Mouse (Mus musculus) MEL (cell line): ENCODE data around the gene Abcc5. TPM values are rescaled to one million over a fixed set of nuclear protein-coding genes. Genes with fewer than 3 reads are reported as not detected.

ENCODE experiments used
- DNase-seq: peaks from one replicate; pipeline ENCODE4 v3.0.0; 2011; ENCODE audit warnings: low read depth, low spot score
- H3K27ac ChIP-seq: 2 replicates; pipeline ENCODE4 v1.5.1; 2012; ENCODE audit warnings: low read depth, mild to moderate bottlenecking, control low read depth, low read length, moderate library complexity; ENCODE audit not compliant: control insufficient read depth
- H3K27me3 ChIP-seq, 2 experiments: fragments of 150-350 bp in 1 of 2; sonication (generic) in 1 of 2; 2 replicates each; pipeline ENCODE4 v1.6.1; 2012; ENCODE audit warnings: low read length in 2 of 2, mild to moderate bottlenecking in 2 of 2, improper control_type of control experiment in 1 of 2, moderate library complexity in 1 of 2; ENCODE audit not compliant: insufficient read depth in 2 of 2, control insufficient read depth in 1 of 2
- H3K36me3 ChIP-seq, 2 experiments: 2 replicates each; pipeline ENCODE4 v1.6.1; 2012 to 2014; ENCODE audit warnings: low read length in 2 of 2, improper control_type of control experiment in 1 of 2, inconsistent platforms in 1 of 2, mild to moderate bottlenecking in 1 of 2; ENCODE audit not compliant: insufficient read depth in 2 of 2, control insufficient read depth in 1 of 2
- H3K4me1 ChIP-seq, 2 experiments: fragments of 150-350 bp in 1 of 2; sonication (generic) in 1 of 2; 2 replicates each; pipeline ENCODE4 v1.6.1; 2012; ENCODE audit warnings: low read length in 2 of 2, improper control_type of control experiment in 1 of 2, mild to moderate bottlenecking in 1 of 2; ENCODE audit not compliant: insufficient read depth in 2 of 2, control insufficient read depth in 1 of 2
- H3K4me3 ChIP-seq, 2 experiments: fragments of 150-350 bp in 1 of 2; sonication (generic) in 1 of 2; 2 replicates each; pipeline ENCODE4 v1.5.1; 2012; ENCODE audit warnings: low read depth in 2 of 2, low read length in 2 of 2, mild to moderate bottlenecking in 2 of 2, moderate library complexity in 2 of 2, control low read depth in 1 of 2, improper control_type of control experiment in 1 of 2; ENCODE audit not compliant: control insufficient read depth in 1 of 2, insufficient read depth in 1 of 2
- H3K79me2 ChIP-seq: 2 replicates; pipeline ENCODE4 v1.6.1; 2012; ENCODE audit warnings: mild to moderate bottlenecking, low read length, moderate library complexity; ENCODE audit not compliant: control insufficient read depth, poor library complexity, insufficient read depth
- H3K9ac ChIP-seq: 2 replicates; pipeline ENCODE4 v1.6.1; 2012; ENCODE audit warnings: low read depth, mild to moderate bottlenecking, control low read depth, low read length, moderate library complexity; ENCODE audit not compliant: control insufficient read depth, poor library complexity, severe bottlenecking
- H3K9me3 ChIP-seq: fragments of 150-350 bp; sonication (generic); replicated peaks from 2 replicates; pipeline ENCODE4 v1.6.1; 2012; ENCODE audit warnings: mild to moderate bottlenecking, low read length, improper control_type of control experiment, moderate library complexity; ENCODE audit not compliant: insufficient read depth
- CHD2 ChIP-seq: IDR thresholded peaks from 2 replicates; pipeline ENCODE4 v1.6.1; 2011; ENCODE audit warnings: low read length, improper control_type of control experiment
- CTCF ChIP-seq, 3 experiments: IDR thresholded peaks in 2 of 3; conservative IDR thresholded peaks in 1 of 3; 2 replicates each; pipeline ENCODE4 v1.5.1; 2011 to 2012; ENCODE audit warnings: low read length in 3 of 3, low read depth in 2 of 3, mild to moderate bottlenecking in 2 of 3, improper control_type of control experiment in 1 of 3, inconsistent platforms in 1 of 3, mixed read lengths in 1 of 3, moderate library complexity in 1 of 3; ENCODE audit not compliant: control insufficient read depth in 1 of 3, insufficient read depth in 1 of 3, poor library complexity in 1 of 3, severe bottlenecking in 1 of 3
- E2F4 ChIP-seq: IDR thresholded peaks from 2 replicates; pipeline ENCODE4 v1.6.1; 2011; ENCODE audit warnings: low read depth, low read length, improper control_type of control experiment, borderline replicate concordance
- ELF1 ChIP-seq: IDR thresholded peaks from 2 replicates; pipeline ENCODE4 v1.6.1; 2014; ENCODE audit warnings: low read depth, mild to moderate bottlenecking, inconsistent platforms, low read length, improper control_type of control experiment, moderate library complexity
- EP300 ChIP-seq, 2 experiments: IDR thresholded peaks; 2 replicates each; pipeline ENCODE4 v1.6.1; 2011; ENCODE audit warnings: improper control_type of control experiment in 2 of 2, low read length in 2 of 2, low read depth in 1 of 2, mild to moderate bottlenecking in 1 of 2
- ETS1 ChIP-seq: IDR thresholded peaks from 2 replicates; pipeline ENCODE4 v1.6.1; 2012; ENCODE audit warnings: low read depth, mild to moderate bottlenecking, inconsistent platforms, low read length, improper control_type of control experiment, moderate library complexity
- GABPA ChIP-seq: IDR thresholded peaks from 2 replicates; pipeline ENCODE4 v1.6.1; 2012; ENCODE audit warnings: low read depth, mild to moderate bottlenecking, inconsistent platforms, low read length, improper control_type of control experiment, moderate library complexity
- HCFC1 ChIP-seq: IDR thresholded peaks from 2 replicates; pipeline ENCODE4 v1.6.1; 2012; ENCODE audit warnings: low read depth, mild to moderate bottlenecking, inconsistent platforms, low read length, improper control_type of control experiment, moderate library complexity
- JUND ChIP-seq: IDR thresholded peaks from 2 replicates; pipeline ENCODE4 v1.6.1; 2011; ENCODE audit warnings: low read depth, mild to moderate bottlenecking, improper control_type of control experiment, low read length
- MAZ ChIP-seq: IDR thresholded peaks from 2 replicates; pipeline ENCODE4 v1.6.1; 2012; ENCODE audit warnings: low read depth, mild to moderate bottlenecking, inconsistent platforms, low read length, improper control_type of control experiment
- MEF2A ChIP-seq: IDR thresholded peaks from 2 replicates; pipeline ENCODE4 v1.6.1; 2014; ENCODE audit warnings: low read depth, mild to moderate bottlenecking, inconsistent platforms, low read length, improper control_type of control experiment; ENCODE audit not compliant: poor library complexity, insufficient replicate concordance, severe bottlenecking; ENCODE audit errors: extremely low read depth
- MXI1 ChIP-seq: IDR thresholded peaks from 2 replicates; pipeline ENCODE4 v1.6.1; 2011; ENCODE audit warnings: mild to moderate bottlenecking, low read depth, low read length, improper control_type of control experiment
- MYB ChIP-seq: IDR thresholded peaks from 2 replicates; pipeline ENCODE4 v1.6.1; 2011; ENCODE audit warnings: mild to moderate bottlenecking, low read depth, low read length, improper control_type of control experiment
- MYC ChIP-seq: IDR thresholded peaks from 2 replicates; pipeline ENCODE4 v1.6.1; 2011; ENCODE audit warnings: low read depth, mild to moderate bottlenecking, low read length, improper control_type of control experiment, moderate library complexity
- NRF1 ChIP-seq: IDR thresholded peaks from 2 replicates; pipeline ENCODE4 v1.6.1; 2014; ENCODE audit warnings: low read depth, mild to moderate bottlenecking, inconsistent platforms, low read length, improper control_type of control experiment, moderate library complexity; ENCODE audit not compliant: poor library complexity, insufficient read depth, severe bottlenecking
- POLR2AphosphoS2 ChIP-seq: IDR thresholded peaks from 2 replicates; pipeline ENCODE4 v1.6.1; 2011; ENCODE audit warnings: low read length, improper control_type of control experiment
- POLR2AphosphoS5 ChIP-seq: IDR thresholded peaks from 2 replicates; pipeline ENCODE4 v1.6.1; 2012; ENCODE audit warnings: low read depth, borderline replicate concordance, mild to moderate bottlenecking, inconsistent platforms, low read length, moderate library complexity, mixed read lengths
- SIN3A ChIP-seq: IDR thresholded peaks from 2 replicates; pipeline ENCODE4 v1.6.1; 2012; ENCODE audit warnings: low read length, improper control_type of control experiment, inconsistent platforms
- TAL1 ChIP-seq: IDR thresholded peaks from 2 replicates; pipeline ENCODE4 v1.6.1; 2012; ENCODE audit warnings: mild to moderate bottlenecking, inconsistent platforms, low read length, moderate library complexity, mixed read lengths
- TBP ChIP-seq: IDR thresholded peaks from 2 replicates; pipeline ENCODE4 v1.8.0; 2011; ENCODE audit warnings: low read depth, low read length, improper control_type of control experiment
- UBTF ChIP-seq: IDR thresholded peaks from 2 replicates; pipeline ENCODE4 v1.6.1; 2012; ENCODE audit warnings: low read depth, mild to moderate bottlenecking, inconsistent platforms, low read length, improper control_type of control experiment, moderate library complexity, borderline replicate concordance; ENCODE audit not compliant: insufficient read depth
- USF1 ChIP-seq: IDR thresholded peaks from 2 replicates; pipeline ENCODE4 v1.6.1; 2014; ENCODE audit warnings: low read depth, mild to moderate bottlenecking, inconsistent platforms, low read length, improper control_type of control experiment, moderate library complexity
- ZC3H11A ChIP-seq: IDR thresholded peaks from 2 replicates; pipeline ENCODE4 v1.6.1; 2012; ENCODE audit warnings: low read depth, mild to moderate bottlenecking, inconsistent platforms, low read length, improper control_type of control experiment
- ZMIZ1 ChIP-seq: IDR thresholded peaks from 2 replicates; pipeline ENCODE4 v1.6.1; 2012; ENCODE audit warnings: low read depth, mild to moderate bottlenecking, inconsistent platforms, low read length, improper control_type of control experiment, moderate library complexity
- polyA plus RNA-seq, 2 experiments: library from polyadenylated mRNA; stranded (reverse) in 1 of 2; unstranded in 1 of 2; fragments of >175 nt in 1 of 2; fragments of >200 nt in 1 of 2; gene quantifications; 2 replicates each; pipeline versions ENCODE4 v1.2.1 to v1.2.4; 2012; ENCODE audit warnings: low replicate concordance in 2 of 2, low read depth in 1 of 2; ENCODE audit not compliant: insufficient read length in 2 of 2, insufficient read depth in 1 of 2, missing spikeins in 1 of 2
- total RNA-seq: library from RNA; depleted of rRNA; stranded (reverse); fragments of 300-350 nt; gene quantifications from 2 replicates; pipeline ENCODE4 v1.2.3, GENCODE M21; 2012

Gene Abcc5
- total and polyA plus RNA-seq, 3 experiments: 17.6 to 31.7 TPM; not detected in 1

- no peak overlapping the region for H3K4me3 ChIP-seq
- no peak overlapping the region for H3K27ac ChIP-seq
- no peaks in the 10 kb centered on the region for H3K9me3 ChIP-seq
- TF ChIP-seq TAL1: no peak
- no peak for TF ChIP-seq ZC3H11A
- TF ChIP-seq CHD2: no peak
- TF ChIP-seq NRF1: no peak
- TF ChIP-seq EP300 (IDR thresholded peaks at IDR 0.05; ENCODE audit: low read depth in 1 of 2, low read length in 2 of 2): no peak
- TF ChIP-seq GABPA: no peak
- no peak for TF ChIP-seq HCFC1
- no peak for TF ChIP-seq MYC
- no peak for TF ChIP-seq MEF2A
- TF ChIP-seq ZMIZ1: no peak
- TF ChIP-seq CTCF (IDR thresholded peaks at IDR 0.05 in 2 of 3, conservative IDR thresholded peaks at IDR 0.05 in 1 of 3; ENCODE audit: control insufficient read depth in 1 of 3, insufficient read depth in 1 of 3, low read depth in 2 of 3, low read length in 3 of 3, poor library complexity in 1 of 3, severe bottlenecking in 1 of 3): no peak
- TF ChIP-seq SIN3A: no peak
- TF ChIP-seq POLR2AphosphoS5: no peak
- H3K36me3 ChIP-seq: no peaks in the 10 kb centered on the region; a peak in 2 of 4 replicates
- no peaks in the 10 kb centered on the region for H3K79me2 ChIP-seq
- no peaks in the 10 kb centered on the region for H3K4me1 ChIP-seq
- no peaks in the 10 kb centered on the region for H3K27me3 ChIP-seq
- no peak overlapping the region for H3K9ac ChIP-seq
- DNase-seq: no peak
Observed at GRCm38 (mm10) chr16:20338616-20339015, 87.6 kb downstream of the Abcc5 start.

- no peak overlapping the region for H3K9ac ChIP-seq
- H3K79me2 ChIP-seq: no peaks in the 10 kb centered on the region
- no peaks in the 10 kb centered on the region for H3K9me3 ChIP-seq
- no peaks in the 10 kb centered on the region; a peak in 2 of 4 replicates for H3K36me3 ChIP-seq
- no peak overlapping the region for H3K27ac ChIP-seq
- no peaks in the 10 kb centered on the region for H3K27me3 ChIP-seq
- H3K4me1 ChIP-seq: no peaks in the 10 kb centered on the region
- no peak overlapping the region for H3K4me3 ChIP-seq
- no peak for DNase-seq
- no peak for TF ChIP-seq SIN3A
- TF ChIP-seq MYB: no peak
- TF ChIP-seq POLR2AphosphoS5: no peak
- no peak for TF ChIP-seq EP300 (IDR thresholded peaks at IDR 0.05; ENCODE audit: low read depth in 1 of 2, low read length in 2 of 2)
- TF ChIP-seq USF1: no peak
- no peak for TF ChIP-seq ETS1
- TF ChIP-seq JUND: no peak
- no peak for TF ChIP-seq MXI1
- TF ChIP-seq ELF1: no peak
- no peak for TF ChIP-seq E2F4
- TF ChIP-seq UBTF: no peak
- TF ChIP-seq MEF2A: no peak
- TF ChIP-seq ZC3H11A: no peak
- no peak for TF ChIP-seq POLR2AphosphoS2
- TF ChIP-seq TBP: no peak
- TF ChIP-seq HCFC1: no peak
- TF ChIP-seq MAZ: no peak
Observed at GRCm38 (mm10) chr16:20334918-20335317, 91.3 kb downstream of the Abcc5 start.
